Mouse (Mus musculus) hindbrain, embryonic 13.5 days (tissue): ENCODE results near the gene Slc30a3. TPM values are rescaled to one million over a fixed set of nuclear protein-coding genes. Genes with fewer than 3 reads are reported as not detected.
"Not testable (repeated sequence)": the region's sequence is repeated elsewhere in the genome, so short reads cannot be mapped to it uniquely, and the experiment has no call there.

ENCODE experiments used
- ATAC-seq: fragments of 200-750 bp; cut with Nextera tagmentation; 2 replicates; pipeline ENCODE4 v1.8.0; 2017; ENCODE audit warnings: moderate TSS enrichment; ENCODE audit not compliant: low FRiP score
- H3K27ac ChIP-seq: fragments of 300-500 bp; sonication (generic); 2 replicates; pipeline ENCODE4 v1.5.1; 2015; ENCODE audit warnings: inconsistent platforms, mild to moderate bottlenecking, moderate library complexity
- H3K27me3 ChIP-seq: fragments of 300-500 bp; sonication (generic); 2 replicates; pipeline ENCODE4 v1.6.1; 2015; ENCODE audit warnings: mild to moderate bottlenecking, inconsistent platforms
- H3K36me3 ChIP-seq: fragments of 300-500 bp; sonication (generic); 2 replicates; pipeline ENCODE4 v1.6.1; 2015; ENCODE audit warnings: mild to moderate bottlenecking, inconsistent platforms
- H3K4me1 ChIP-seq: fragments of 300-500 bp; sonication (generic); replicated peaks from 2 replicates; pipeline ENCODE4 v1.6.1; 2015; ENCODE audit warnings: inconsistent platforms
- H3K4me2 ChIP-seq: fragments of 300-500 bp; sonication (generic); 2 replicates; pipeline ENCODE4 v1.6.1; 2015; ENCODE audit warnings: inconsistent platforms, mild to moderate bottlenecking, moderate library complexity
- H3K4me3 ChIP-seq: fragments of 300-500 bp; sonication (generic); 2 replicates; pipeline ENCODE4 v1.5.1; 2015; ENCODE audit warnings: mild to moderate bottlenecking, inconsistent platforms
- H3K9ac ChIP-seq: fragments of 300-500 bp; sonication (generic); 2 replicates; pipeline ENCODE4 v1.6.1; 2015; ENCODE audit warnings: mild to moderate bottlenecking, inconsistent platforms
- H3K9me3 ChIP-seq: fragments of 300-500 bp; sonication (generic); 2 replicates; pipeline ENCODE4 v1.6.1; 2016; ENCODE audit warnings: inconsistent platforms
- WGBS: fragments of 180-500 bp; shearing (Covaris S2); methylation state at CpG from one replicate; pipeline ENCODE4 v1.1.7; 2015; 5-methylcytosine and 5-hydroxymethylcytosine counted together
- polyA plus RNA-seq: library from polyadenylated mRNA; unstranded; fragments of >200 nt; fragmentation: Nextera tagmentation; extraction: Ambion mirVana; gene quantifications from 2 replicates; pipeline ENCODE4 v1.2.1, GENCODE M21; 2015

Gene Slc30a3
- polyA plus RNA-seq, 1 experiment from 2014 or later: 30.5 TPM

DNA sequence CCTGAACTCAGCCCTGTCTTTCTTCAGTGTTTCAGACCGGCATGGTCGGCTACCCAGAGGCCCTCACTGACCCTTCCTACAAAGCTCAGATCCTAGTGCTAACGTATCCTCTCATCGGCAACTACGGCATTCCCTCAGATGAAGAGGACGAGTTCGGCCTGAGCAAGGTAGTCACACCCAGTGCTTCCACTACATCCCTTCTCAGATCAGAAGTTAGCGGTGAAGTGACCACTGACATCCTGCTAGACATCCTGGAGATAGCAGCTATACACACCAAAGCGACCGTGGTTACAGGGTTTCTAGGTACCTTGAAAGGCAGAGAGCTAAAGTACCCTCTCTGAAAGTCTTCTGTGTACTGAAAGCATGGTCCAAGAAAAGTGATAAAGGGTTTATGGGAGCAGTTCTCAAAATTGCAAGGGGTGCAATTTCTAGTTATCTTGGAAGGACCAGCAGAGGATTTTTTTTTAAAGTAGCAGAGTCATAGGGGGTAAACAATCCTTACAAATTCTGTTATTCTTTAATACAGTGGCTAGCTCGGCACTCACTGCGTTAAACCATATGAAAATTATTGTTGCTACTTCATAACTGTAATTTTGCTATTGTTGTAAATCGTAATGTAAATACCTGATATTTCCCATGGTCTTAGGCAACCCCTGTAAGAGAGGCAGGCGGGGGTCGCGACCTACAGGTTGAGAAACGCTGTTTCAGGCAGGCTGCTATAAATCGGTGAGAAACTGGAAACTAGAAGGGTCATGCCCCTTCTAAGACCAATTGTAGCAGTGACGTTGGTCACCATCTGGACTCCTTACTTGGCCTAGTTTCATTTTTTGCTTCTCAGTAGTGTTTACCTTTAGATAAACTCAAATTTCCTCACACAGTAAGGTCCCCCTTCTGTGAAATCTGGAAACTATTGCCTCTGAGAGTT is 52.6 kb downstream of the Slc30a3 start:
- peaks cover 21% of the 10 kb centered on the region for H3K4me1 ChIP-seq
- peak overlapping the region; percentile 94 for H3K4me2 ChIP-seq
- peak overlapping the region; percentile 83 for H3K9ac ChIP-seq
- 21% methylated on average over 19 of the region's 19 CpGs for WGBS
- peak overlapping the region; percentile 67 for H3K4me3 ChIP-seq
- ATAC-seq: peak; percentile 6; the same call in 1 of the 2 replicates
- no peaks in the 10 kb centered on the region for H3K9me3 ChIP-seq
- peaks cover 37% of the 10 kb centered on the region for H3K36me3 ChIP-seq
- 0 out of 2 replicates have a peak overlapping the region, but pooled peaks have one; percentile 83 for H3K27ac ChIP-seq
- H3K27me3 ChIP-seq: no peaks in the 10 kb centered on the region

- peak; percentile 98 for ATAC-seq
- Histone ChIP-seq H3K9ac (peak within 1 kb of the TSS; percentile 83), H3K4me2 (peak within 1 kb of the TSS; percentile 94), H3K27me3 (no peaks in the 10 kb centered on the region), H3K36me3 (peaks cover 28% of the 10 kb centered on the region), H3K4me3 (peak within 1 kb of the TSS; percentile 67), H3K4me1 (peaks cover 27% of the 10 kb centered on the region), H3K9me3 (no peaks in the 10 kb centered on the region), H3K27ac (peak within 1 kb of the TSS; percentile 83)
- WGBS: under 1% methylated on average over 64 of the region's 64 CpGs
Measured at GRCm38 (mm10) chr5:31054261-31055215, 53.5 kb downstream of the Slc30a3 start, which contains the start of gene Cad. Gene Cad (plus strand): TSS chr5:31054780.

DNA sequence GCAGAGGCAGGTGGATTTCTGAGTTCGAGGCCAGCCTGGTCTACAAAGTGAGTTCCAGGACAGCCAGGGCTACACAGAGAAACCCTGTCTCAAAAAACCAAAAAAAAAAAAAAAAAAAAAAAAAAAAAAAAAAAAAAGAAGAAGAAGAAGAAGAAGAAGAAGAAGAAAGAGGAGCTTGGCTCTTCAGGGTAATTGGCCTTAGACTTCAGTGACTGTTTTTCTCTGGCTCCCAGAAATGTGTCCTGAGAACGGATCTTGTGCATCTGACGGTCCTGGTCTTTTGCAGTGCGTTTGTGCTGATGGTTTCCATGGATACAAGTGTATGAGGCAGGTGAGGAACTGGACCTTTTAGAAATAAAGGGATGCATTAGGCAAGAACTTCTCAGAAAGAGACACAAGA is 54.3 kb downstream of the Slc30a3 start:
- H3K4me3 ChIP-seq: peak overlapping the region; percentile 67
- not testable (repeated sequence) for ATAC-seq, H3K27me3 ChIP-seq, H3K9me3 ChIP-seq
- peak overlapping the region; percentile 83 for H3K9ac ChIP-seq
- peak overlapping the region; percentile 83 for H3K27ac ChIP-seq
- H3K36me3 ChIP-seq: peaks cover 20% of the 10 kb centered on the region
- WGBS: 54% methylated on average over 4 of the region's 4 CpGs
- peaks cover 31% of the 10 kb centered on the region for H3K4me1 ChIP-seq
- H3K4me2 ChIP-seq: peak overlapping the region; percentile 94

DNA sequence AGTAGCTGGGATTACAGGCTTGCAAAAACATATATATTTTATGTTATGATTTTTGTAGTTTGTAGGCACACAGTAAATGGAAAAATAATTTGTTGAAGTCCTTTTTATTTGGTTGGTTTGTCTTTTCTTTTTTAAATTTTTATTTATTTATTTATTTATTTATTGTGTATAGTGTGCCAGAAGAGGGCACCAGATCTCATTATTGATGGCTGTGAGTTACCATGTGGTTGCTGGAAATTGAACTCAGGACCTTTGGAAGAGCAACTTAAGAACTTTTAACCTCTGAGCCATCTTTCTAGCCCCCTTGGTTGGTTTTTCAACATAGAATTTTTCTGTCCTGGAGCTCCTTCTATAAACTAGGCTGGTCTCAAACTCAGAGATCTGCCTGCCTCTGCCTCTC is 57.6 kb downstream of the Slc30a3 start:
- no peaks in the 10 kb centered on the region for H3K9me3 ChIP-seq
- H3K9ac ChIP-seq: no peak overlapping the region
- peaks cover 9% of the 10 kb centered on the region for H3K36me3 ChIP-seq
- no peak for ATAC-seq
- peaks cover 32% of the 10 kb centered on the region for H3K4me1 ChIP-seq
- H3K27me3 ChIP-seq: no peaks in the 10 kb centered on the region
- no peak overlapping the region for H3K4me2 ChIP-seq
- no peak overlapping the region for H3K27ac ChIP-seq
- no peak overlapping the region for H3K4me3 ChIP-seq

DNA sequence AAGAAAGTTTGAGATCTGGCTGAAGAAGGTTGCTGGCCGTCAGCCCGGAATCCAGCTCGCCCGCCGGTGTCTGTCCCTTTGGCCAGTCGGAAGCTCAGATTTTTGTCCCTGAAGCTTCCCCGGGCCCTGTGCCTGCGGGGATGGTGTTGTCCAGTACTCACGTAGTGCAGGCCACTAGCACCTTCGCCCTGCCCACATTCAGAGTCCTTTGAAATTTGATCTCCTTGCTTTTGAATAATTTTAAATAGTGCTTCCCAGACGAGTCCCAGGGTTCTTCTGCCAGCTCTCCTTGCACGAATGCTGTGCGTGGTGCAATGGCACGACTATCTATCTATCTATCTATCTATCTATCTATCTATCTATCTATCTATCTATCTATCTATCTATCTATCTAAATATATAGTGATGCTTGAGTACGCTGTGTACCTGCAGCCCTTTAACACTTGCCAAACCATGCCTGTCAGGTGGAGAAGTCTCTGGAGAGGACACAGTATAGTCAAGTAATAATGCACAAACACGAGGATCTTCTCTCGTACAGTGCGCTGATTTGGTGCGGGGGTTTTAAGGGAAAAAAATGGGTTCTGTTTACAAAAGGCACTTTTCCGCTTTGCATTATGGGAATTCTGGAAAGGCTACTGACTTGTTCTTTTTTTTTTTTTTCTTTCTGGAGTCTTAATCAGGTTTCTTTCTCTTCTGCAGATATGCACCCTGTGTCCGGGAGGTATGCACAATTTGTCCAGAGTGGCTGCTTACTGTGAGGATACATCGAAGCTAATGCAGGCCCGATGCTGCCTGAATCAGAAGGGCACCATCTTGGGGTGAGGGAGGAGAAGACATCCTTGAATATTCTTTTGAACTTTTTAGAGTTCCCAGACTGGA is 59.0 kb downstream of the Slc30a3 start, which contains the start of gene Slc5a6:
TSS of gene Slc5a6 (minus strand) at position 162 of the 879 bp plus-strand sequence.
- peak; percentile 54 for ATAC-seq
- Histone ChIP-seq H3K36me3 (peaks cover 16% of the 10 kb centered on the region), H3K27ac (peak within 1 kb of the TSS; percentile 95), H3K4me1 (peaks cover 22% of the 10 kb centered on the region), H3K4me3 (peak within 1 kb of the TSS; percentile 71), H3K4me2 (peak within 1 kb of the TSS; percentile 79), H3K27me3 (no peaks in the 10 kb centered on the region), H3K9ac (peak within 1 kb of the TSS; percentile 94), H3K9me3 (no peaks in the 10 kb centered on the region)
- under 1% methylated on average over 23 of the region's 23 CpGs for WGBS

DNA sequence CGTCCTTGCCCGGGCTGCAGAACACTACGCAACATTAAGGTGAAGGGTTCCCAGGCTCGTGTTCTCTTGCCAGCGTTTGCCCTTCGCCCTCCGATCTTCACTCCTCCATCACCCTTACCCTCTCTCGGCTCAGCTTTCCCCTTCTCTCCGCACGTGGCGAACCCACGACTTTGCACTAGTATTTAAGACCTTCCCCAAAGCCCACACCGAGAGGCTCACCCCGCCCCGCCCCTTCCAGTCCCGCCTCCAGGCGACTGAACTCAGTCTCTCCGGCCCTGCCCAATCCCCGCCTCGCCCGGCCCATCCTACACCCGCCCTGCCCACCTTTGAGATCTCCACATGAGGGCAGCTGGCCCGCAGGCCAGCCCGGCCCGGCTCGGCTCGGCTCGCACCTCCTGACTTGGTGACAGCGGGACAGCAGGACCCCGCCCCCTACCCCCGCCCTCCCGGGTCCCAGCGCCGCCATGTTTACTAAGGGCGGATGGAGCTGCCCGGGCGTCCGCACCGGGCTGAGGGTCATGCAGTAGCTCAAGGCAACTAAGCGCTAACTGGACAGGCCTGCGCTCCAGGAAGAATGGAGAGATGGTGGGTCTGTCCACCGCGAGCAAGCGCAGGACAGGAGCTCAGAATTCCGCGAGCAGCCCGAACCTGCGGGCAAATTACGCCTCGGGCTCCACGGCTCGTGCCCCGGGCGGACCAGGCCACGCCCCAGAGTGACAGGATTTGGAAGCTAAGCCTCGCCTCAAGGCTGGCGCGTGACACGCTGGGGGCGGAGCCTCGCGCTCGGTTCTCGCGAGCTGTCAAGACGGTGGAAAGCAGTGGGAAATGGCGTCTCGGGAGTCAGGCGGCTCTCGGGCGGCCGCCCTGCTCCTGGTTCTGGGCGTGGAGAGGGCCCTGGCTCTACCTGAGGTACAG is 59.9 kb downstream of the Slc30a3 start, which contains the start of gene Atraid:
TSS of gene Atraid (plus strand) at position 465 of the 915 bp plus-strand sequence.
- WGBS: under 1% methylated on average over 73 of the region's 73 CpGs
- peak; percentile 97 for ATAC-seq
- peak within 1 kb of the TSS; percentile 94 for H3K9ac ChIP-seq

DNA sequence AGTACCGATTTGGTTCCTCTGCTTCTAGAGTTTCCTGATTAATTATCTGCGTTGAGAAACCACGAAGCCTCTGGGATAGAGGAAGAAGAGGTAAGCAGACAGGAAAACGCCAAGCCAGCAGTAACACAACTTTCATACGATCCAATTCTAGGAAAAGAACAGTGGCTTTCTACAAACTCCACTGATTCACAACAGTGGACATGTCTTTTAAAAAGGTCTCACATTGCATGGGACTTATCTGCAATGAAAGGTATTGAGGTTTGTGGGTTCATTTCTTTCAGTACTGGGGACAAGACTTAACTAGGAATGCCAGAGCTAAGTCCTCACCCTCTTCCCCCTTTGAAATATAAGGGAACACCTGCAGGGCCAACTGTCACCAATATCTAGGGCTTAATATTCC is 61.0 kb downstream of the Slc30a3 start:
- H3K27me3 ChIP-seq: no peaks in the 10 kb centered on the region
- H3K36me3 ChIP-seq: peaks cover 29% of the 10 kb centered on the region
- no peak for ATAC-seq
- peak overlapping the region; percentile 71 for H3K4me3 ChIP-seq
- H3K4me1 ChIP-seq: peaks cover 18% of the 10 kb centered on the region
- 87% methylated on average over 5 of the region's 5 CpGs for WGBS
- no peak overlapping the region for H3K27ac ChIP-seq
- peak overlapping the region; percentile 94 for H3K9ac ChIP-seq
- peak overlapping the region; percentile 79 for H3K4me2 ChIP-seq
- no peaks in the 10 kb centered on the region for H3K9me3 ChIP-seq

More for the DNA sequence above, 59.9 kb downstream of the Slc30a3 start, which contains the start of gene Atraid:
- Histone ChIP-seq H3K27ac (peak within 1 kb of the TSS; percentile 95), H3K36me3 (peaks cover 24% of the 10 kb centered on the region), H3K4me2 (peak within 1 kb of the TSS; percentile 79), H3K9me3 (no peaks in the 10 kb centered on the region), H3K27me3 (no peaks in the 10 kb centered on the region), H3K4me3 (peak within 1 kb of the TSS; percentile 71), H3K4me1 (peaks cover 18% of the 10 kb centered on the region)

DNA sequence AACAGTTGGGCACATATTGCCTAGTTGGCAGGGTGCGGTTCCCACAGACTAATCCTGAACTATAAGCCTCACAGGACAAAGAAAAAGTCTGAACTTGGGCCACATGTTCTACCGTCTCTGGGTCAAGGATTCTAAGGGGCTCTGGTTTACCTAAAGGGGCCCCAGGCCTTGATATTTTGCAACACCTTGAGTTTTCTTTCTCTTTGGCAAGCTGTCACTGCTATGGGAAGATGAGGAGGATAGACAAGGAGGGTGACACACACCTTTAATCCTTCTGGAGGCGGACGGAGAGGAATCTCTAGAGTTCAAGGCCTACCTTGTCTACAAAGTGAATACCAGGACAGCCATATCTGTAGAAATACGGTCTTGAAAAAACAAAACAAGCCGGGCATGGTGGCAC is 61.6 kb downstream of the Slc30a3 start:
- H3K4me3 ChIP-seq: no peak overlapping the region
- no peaks in the 10 kb centered on the region for H3K27me3 ChIP-seq
- no peak overlapping the region for H3K4me2 ChIP-seq
- 96% methylated on average over 6 of the region's 6 CpGs for WGBS
- no peak for ATAC-seq
- H3K36me3 ChIP-seq: peaks cover 36% of the 10 kb centered on the region
- no peak overlapping the region for H3K27ac ChIP-seq
- H3K9me3 ChIP-seq: no peaks in the 10 kb centered on the region
- no peak overlapping the region for H3K9ac ChIP-seq
- peaks cover 18% of the 10 kb centered on the region for H3K4me1 ChIP-seq

DNA sequence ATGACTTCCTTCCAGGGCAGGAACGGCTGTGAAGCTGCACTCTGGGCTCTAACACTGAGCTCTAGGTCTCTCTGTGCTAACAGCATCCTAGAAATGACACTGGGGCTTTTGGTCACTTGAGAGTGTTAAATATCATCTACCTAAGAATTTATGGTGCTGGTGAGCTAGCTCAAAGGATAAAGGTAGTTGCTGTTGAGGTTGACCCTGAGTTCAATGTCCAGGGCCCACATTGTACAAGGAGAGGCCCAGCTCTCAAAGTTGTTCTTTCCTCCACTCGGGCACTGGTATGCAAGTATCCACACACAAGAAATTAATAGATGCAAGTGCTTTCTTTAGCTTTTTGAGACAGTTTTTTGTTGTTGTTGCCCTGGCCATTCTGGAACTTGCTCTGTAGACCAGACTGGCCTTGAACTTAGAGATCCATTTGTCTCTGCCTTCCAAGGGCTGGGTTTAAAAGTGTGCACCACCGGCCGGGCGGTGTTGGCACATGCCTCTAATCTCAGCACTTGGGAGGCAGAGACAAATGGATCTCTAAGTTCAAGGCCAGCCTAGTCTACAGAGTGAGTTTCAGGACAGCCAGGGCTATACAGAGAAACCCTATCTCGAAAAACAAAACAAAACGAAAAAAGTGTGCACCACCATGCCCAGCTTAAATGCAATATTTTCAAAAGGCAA is 69.7 kb downstream of the Slc30a3 start:
- Histone ChIP-seq H3K9me3 (no peaks in the 10 kb centered on the region), H3K4me1 (no peaks in the 10 kb centered on the region), H3K4me3 (no peak overlapping the region), H3K9ac (no peak overlapping the region), H3K36me3 (peaks cover 80% of the 10 kb centered on the region), H3K27ac (no peak overlapping the region), H3K27me3 (no peaks in the 10 kb centered on the region), H3K4me2 (no peak overlapping the region)
- WGBS: 92% methylated on average over 7 of the region's 7 CpGs
- ATAC-seq: no peak

GRCm38 (mm10) chr5:31036556-31036955 is 71.5 kb downstream of the Slc30a3 start:
- H3K27ac ChIP-seq, H3K4me1 ChIP-seq, H3K9ac ChIP-seq, H3K4me2 ChIP-seq, H3K27me3 ChIP-seq, H3K4me3 ChIP-seq, ATAC-seq, H3K9me3 ChIP-seq: not testable (repeated sequence)
- WGBS: 90% methylated on average over 11 of the region's 11 CpGs
- H3K36me3 ChIP-seq: peaks cover 63% of the 10 kb centered on the region
